Mouse (Mus musculus) bone marrow, adult 2 months (tissue): ENCODE measurements around the gene Rps6ka1.

Experiments
- CTCF ChIP-seq: fragments of 200-500 bp; IDR thresholded peaks from 2 replicates; pipeline ENCODE4 v1.5.1; 2011; ENCODE audit warnings: low read length, control low read depth; ENCODE audit not compliant: control insufficient read depth, insufficient read depth
- POLR2A ChIP-seq: fragments of 200-500 bp; IDR thresholded peaks from 2 replicates; pipeline ENCODE4 v1.6.1; 2011; ENCODE audit warnings: low read depth, mild to moderate bottlenecking, control low read depth, low read length, borderline replicate concordance; ENCODE audit not compliant: control insufficient read depth

GRCm38 (mm10) chr4:133853630-133854029 lies 34.0 kb downstream of the Rps6ka1 start:
- TF ChIP-seq CTCF, result no peak
- TF ChIP-seq POLR2A, result no peak
